Mouse (Mus musculus) heart, postnatal 0 days (tissue): ENCODE data around the gene Lmx1b. TPM values are rescaled to one million over a fixed set of nuclear protein-coding genes. Genes with fewer than 3 reads are reported as not detected.

Experiments used
- ATAC-seq: fragments of 200-750 bp; cut with Nextera tagmentation; 2 replicates; pipeline ENCODE4 v1.8.0; 2017; ENCODE audit warnings: low read depth, moderate number of reproducible peaks, moderate library complexity; ENCODE audit not compliant: insufficient read depth
- DNase-seq: peaks from one replicate; pipeline ENCODE4 v3.0.0-alpha.2; 2016; ENCODE audit warnings: low spot score
- H3K27ac ChIP-seq: fragments of 300-500 bp; sonication (generic); 2 replicates; pipeline ENCODE4 v1.5.1; 2014; ENCODE audit warnings: low read depth, mild to moderate bottlenecking
- H3K27me3 ChIP-seq: fragments of 300-500 bp; sonication (generic); 2 replicates; pipeline ENCODE4 v1.6.1; 2014; ENCODE audit warnings: low read length, mixed read lengths; ENCODE audit not compliant: control insufficient read depth, insufficient read depth
- H3K36me3 ChIP-seq: fragments of 300-500 bp; sonication (generic); replicated peaks from 2 replicates; pipeline ENCODE4 v1.6.1; 2014; ENCODE audit warnings: low read length, mixed read lengths; ENCODE audit not compliant: control insufficient read depth, insufficient read depth
- H3K4me1 ChIP-seq: fragments of 300-500 bp; sonication (generic); 2 replicates; pipeline ENCODE4 v1.6.1; 2014; ENCODE audit warnings: antibody characterized with exemption; ENCODE audit not compliant: control insufficient read depth, insufficient read depth
- H3K4me2 ChIP-seq: fragments of 300-500 bp; sonication (generic); 2 replicates; pipeline ENCODE4 v1.6.1; 2014; ENCODE audit warnings: low read depth, mild to moderate bottlenecking, low read length, moderate library complexity
- H3K4me3 ChIP-seq: fragments of 300-500 bp; sonication (generic); 2 replicates; pipeline ENCODE4 v1.5.1; 2014; ENCODE audit warnings: low read depth, low read length
- H3K9ac ChIP-seq: fragments of 300-500 bp; sonication (generic); replicated peaks from 2 replicates; pipeline ENCODE4 v1.6.1; 2014; ENCODE audit warnings: low read depth, low read length, mixed read lengths
- H3K9me3 ChIP-seq: fragments of 300-500 bp; sonication (generic); replicated peaks from 2 replicates; pipeline ENCODE4 v1.6.1; 2016; ENCODE audit warnings: low read length; ENCODE audit not compliant: control insufficient read depth
- CTCF ChIP-seq: IDR thresholded peaks from 2 replicates; pipeline ENCODE4 v1.5.1; 2016; ENCODE audit warnings: antibody characterized with exemption, control low read depth, low read depth
- EP300 ChIP-seq: IDR thresholded peaks from 2 replicates; pipeline ENCODE4 v1.6.1; 2016; ENCODE audit warnings: antibody characterized with exemption, low read depth
- WGBS: fragments of 180-500 bp; shearing (Covaris S2); extraction: QIAGEN DNeasy Blood & Tissue Kit; methylation state at CpG from one replicate; pipeline ENCODE4 v1.1.7; 2014; 5-methylcytosine and 5-hydroxymethylcytosine counted together
- polyA plus RNA-seq: library from polyadenylated mRNA; unstranded; fragments of >200 nt; fragmentation: Nextera tagmentation; extraction: Ambion mirVana; gene quantifications from 2 replicates; pipeline ENCODE4 v1.2.1, GENCODE M21; 2015
- total RNA-seq: library from RNA; depleted of rRNA; stranded (reverse); fragments of >200 nt; gene quantifications from 2 replicates; pipeline ENCODE4 v1.2.3, GENCODE M21; 2014; ENCODE audit warnings: low replicate concordance

Gene Lmx1b
- total and polyA plus RNA-seq, 2 experiments from 2014 or later: not detected

DNA sequence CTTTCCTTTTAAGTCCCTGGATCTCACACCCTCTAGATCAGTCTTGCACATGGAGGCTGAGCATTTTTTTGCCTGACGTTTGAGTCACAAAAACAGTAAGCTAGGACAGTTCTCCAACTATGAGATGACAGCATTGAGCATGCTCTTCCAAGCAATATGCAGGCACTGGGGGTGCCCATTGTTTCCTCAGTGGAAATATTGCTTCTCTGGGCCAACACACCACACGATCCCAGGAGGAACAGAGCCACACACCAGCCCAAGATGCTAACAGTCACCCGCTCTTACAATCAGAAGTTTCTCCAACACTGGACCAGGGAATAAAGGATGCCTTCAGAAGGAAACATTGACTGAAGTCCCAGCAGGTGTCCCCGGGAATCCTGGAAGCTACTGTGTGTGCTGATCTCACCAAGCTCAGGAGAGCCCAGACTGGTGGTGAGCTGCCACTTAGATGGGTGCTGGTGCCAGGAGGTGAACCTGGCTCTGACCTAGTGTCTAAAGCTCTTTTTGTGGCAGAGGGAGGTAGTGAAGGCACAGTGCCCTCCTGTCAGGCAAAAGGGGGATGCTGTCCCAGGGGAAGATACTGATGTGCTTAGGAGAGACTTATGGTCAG is 5.7 kb downstream of the Lmx1b start:
- TF ChIP-seq CTCF (no peak), EP300 (no peak)
- Histone ChIP-seq H3K36me3 (no peaks in the 10 kb centered on the region), H3K9me3 (no peaks in the 10 kb centered on the region), H3K4me3 (no peak overlapping the region), H3K27ac (no peak overlapping the region), H3K9ac (no peak overlapping the region), H3K4me2 (no peak overlapping the region), H3K4me1 (0 out of 2 replicates have a peak, but pooled peaks cover 2% of the 10 kb centered on the region), H3K27me3 (peaks cover 100% of the 10 kb centered on the region)
- 10% methylated on average over 4 of the region's 4 CpGs for WGBS
- DNase-seq (no peak), ATAC-seq (no peak)

DNA sequence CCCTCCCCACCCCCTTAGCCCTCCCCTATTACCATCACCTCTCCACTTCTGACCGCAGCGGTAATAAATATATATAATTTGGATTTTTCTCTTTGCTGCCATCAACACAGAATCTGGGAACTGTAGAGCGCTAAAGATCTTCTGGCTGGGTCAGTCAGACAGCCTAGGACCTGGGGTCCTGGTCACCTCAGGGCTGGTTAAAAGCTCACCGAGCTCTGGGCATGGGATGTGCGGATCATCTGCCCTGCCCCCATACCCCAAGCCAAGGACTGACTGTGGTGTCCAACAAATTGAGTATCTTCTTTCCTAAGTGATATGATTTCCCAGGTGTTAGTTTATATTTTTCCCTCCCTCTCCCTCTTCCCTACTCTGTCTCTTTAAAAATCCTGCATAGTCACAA is 6.4 kb downstream of the Lmx1b start:
- H3K4me2 ChIP-seq: no peak overlapping the region
- no peaks in the 10 kb centered on the region for H3K9me3 ChIP-seq
- H3K9ac ChIP-seq: no peak overlapping the region
- H3K27ac ChIP-seq: no peak overlapping the region
- H3K27me3 ChIP-seq: peaks cover 100% of the 10 kb centered on the region
- no peak for DNase-seq
- ATAC-seq: no peak
- TF ChIP-seq CTCF (no peak), EP300 (no peak)
- no peak overlapping the region for H3K4me3 ChIP-seq
- no peaks in the 10 kb centered on the region for H3K4me1 ChIP-seq
- no peaks in the 10 kb centered on the region for H3K36me3 ChIP-seq
- WGBS: 5% methylated on average over 5 of the region's 5 CpGs

DNA sequence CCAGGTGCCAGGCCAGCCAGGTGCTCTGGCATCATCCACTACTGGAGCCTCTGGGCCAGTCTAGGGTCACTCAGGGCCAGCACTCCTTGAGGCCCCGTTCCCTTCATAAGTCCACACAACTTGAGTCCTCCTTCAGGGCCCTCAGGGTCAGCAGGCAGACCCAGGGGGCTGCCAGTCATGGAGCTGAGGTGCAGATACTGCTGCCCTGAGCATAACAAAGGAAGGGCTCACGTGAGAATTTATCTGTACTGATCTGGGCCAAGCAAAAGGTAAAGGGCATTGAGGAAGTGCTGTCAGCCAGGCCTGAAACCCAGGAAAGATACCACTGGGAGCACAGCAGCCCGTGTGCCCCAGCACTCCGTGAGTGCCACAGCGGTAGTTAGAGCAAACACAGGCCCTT is 7.1 kb downstream of the Lmx1b start:
- Histone ChIP-seq H3K9me3 (no peaks in the 10 kb centered on the region), H3K27me3 (peaks cover 100% of the 10 kb centered on the region), H3K36me3 (no peaks in the 10 kb centered on the region), H3K4me3 (no peak overlapping the region), H3K9ac (no peak overlapping the region), H3K4me1 (no peaks in the 10 kb centered on the region), H3K4me2 (no peak overlapping the region), H3K27ac (no peak overlapping the region)
- no peak for ATAC-seq
- DNase-seq: no peak
- WGBS: 15% methylated on average over 5 of the region's 5 CpGs
- TF ChIP-seq EP300: no peak
- no peak for TF ChIP-seq CTCF

DNA sequence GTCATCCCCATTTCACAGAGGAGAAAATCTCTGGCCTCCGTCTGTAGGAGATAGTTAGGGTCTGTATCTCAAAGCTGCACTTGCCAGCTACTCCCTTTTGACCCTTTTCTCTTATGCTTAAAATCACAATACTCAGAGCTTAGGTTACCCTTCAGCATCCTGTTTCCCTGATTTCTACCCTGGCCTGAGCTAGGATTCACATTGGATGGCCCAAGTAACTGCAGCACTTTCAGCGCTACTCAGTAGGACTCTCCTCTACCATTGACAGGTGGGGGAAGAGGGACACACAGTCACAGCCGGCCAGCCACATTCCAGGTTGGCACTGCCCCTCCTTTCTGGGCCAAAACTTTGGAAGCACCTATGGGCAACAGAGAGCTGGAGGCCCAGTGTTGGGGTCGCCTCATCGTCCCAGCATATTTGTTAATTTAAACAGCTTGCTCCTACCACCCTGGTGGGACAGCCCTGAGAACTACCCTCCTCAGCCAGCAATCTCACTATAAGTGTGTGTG is 7.7 kb downstream of the Lmx1b start:
- Histone ChIP-seq H3K4me1 (no peaks in the 10 kb centered on the region), H3K36me3 (no peaks in the 10 kb centered on the region), H3K9me3 (no peaks in the 10 kb centered on the region), H3K9ac (no peak overlapping the region), H3K4me2 (no peak overlapping the region), H3K27ac (no peak overlapping the region), H3K27me3 (peaks cover 100% of the 10 kb centered on the region), H3K4me3 (no peak overlapping the region)
- DNase-seq (no peak), ATAC-seq (no peak)
- TF ChIP-seq CTCF (no peak), EP300 (no peak)
- WGBS: 11% methylated on average over 5 of the region's 5 CpGs

DNA sequence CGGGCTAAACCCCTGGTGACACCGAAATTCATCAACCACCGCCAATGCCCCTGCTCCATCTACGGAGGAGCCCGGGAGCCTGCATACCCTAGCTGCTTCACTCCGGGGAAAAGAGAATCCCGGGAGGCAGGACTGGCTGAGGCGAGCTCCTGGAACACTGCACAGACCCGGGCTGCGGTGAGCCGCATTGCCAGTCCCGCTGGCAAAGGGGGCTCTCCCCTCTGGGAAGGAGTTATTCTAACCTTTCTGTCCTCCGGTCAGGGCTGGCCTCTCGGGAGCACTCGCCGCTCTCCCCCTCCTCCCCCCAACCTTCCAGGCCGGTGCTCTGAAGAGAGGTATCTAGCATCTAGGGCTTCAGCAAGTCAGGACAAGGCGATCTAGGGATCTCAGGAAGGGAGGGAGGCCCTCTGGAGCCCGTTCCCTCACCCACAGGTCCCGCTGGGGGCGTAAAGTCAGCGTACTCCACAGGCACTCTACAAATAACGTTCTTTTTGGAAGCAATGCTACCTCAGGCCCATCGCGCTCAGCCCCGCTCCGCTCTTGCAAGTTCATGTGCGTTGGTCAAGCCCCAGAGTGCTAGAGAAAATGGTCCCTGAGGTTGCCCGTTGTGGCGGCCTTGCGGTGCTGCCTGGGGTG is 8.5 kb downstream of the Lmx1b start:
- 0 out of 2 replicates have a peak overlapping the region, but pooled peaks have one; percentile 8 for H3K4me3 ChIP-seq
- no peak overlapping the region for H3K9ac ChIP-seq
- TF ChIP-seq EP300 (no peak), CTCF (no peak)
- peaks cover 100% of the 10 kb centered on the region for H3K27me3 ChIP-seq
- no peak for DNase-seq
- H3K4me1 ChIP-seq: no peaks in the 10 kb centered on the region
- H3K27ac ChIP-seq: no peak overlapping the region
- H3K36me3 ChIP-seq: no peaks in the 10 kb centered on the region
- no peaks in the 10 kb centered on the region for H3K9me3 ChIP-seq
- H3K4me2 ChIP-seq: no peak overlapping the region
- no peak for ATAC-seq
- WGBS: 2% methylated on average over 31 of the region's 31 CpGs
